Mouse (Mus musculus) kidney, adult 10 weeks (tissue): ENCODE measurements around the gene Cks1b. TPM values are rescaled to one million over a fixed set of nuclear protein-coding genes. Genes with fewer than 3 reads are reported as not detected.

Experiments
- polyA plus RNA-seq: library from polyadenylated mRNA; stranded (reverse); fragments of 350-450 nt; fragmentation: Illumina TruSeq; extraction: RNeasy Lipid Tissue Mini Kit (QIAGEN cat#74804); gene quantifications from one replicate; pipeline ENCODE4 v1.2.3, GENCODE M21; 2014; ENCODE audit warnings: low read depth, low replicate concordance

The Cks1b gene
- polyA plus RNA-seq: 1.6 TPM

GRCm38 (mm10) chr3:89418170-89418860, at the start of gene Cks1b, which contains the start of gene Shc1:
TSS of gene Cks1b (minus strand) at chr3:89418383.
TSS of gene Shc1 (plus strand) at chr3:89418443.

GRCm38 (mm10) chr3:89454401-89455177, 36.4 kb upstream of the Cks1b start, which contains the start of gene Pmvk:
TSS of gene Pmvk (plus strand) at chr3:89454541.

GRCm38 (mm10) chr3:89436176-89437113, 18.3 kb upstream of the Cks1b start, which contains the start of gene Pbxip1:
TSS of gene Pbxip1 (plus strand) at chr3:89436706.

GRCm38 (mm10) chr3:89430171-89431159, 12.3 kb upstream of the Cks1b start, which contains the start of gene Pygo2:
TSS of gene Pygo2 (plus strand) at chr3:89430214.

GRCm38 (mm10) chr3:89411490-89412393, 6.4 kb downstream of the Cks1b start, which contains the start of gene Flad1:
TSS of gene Flad1 (minus strand) at chr3:89411870.

GRCm38 (mm10) chr3:89402693-89403092, 15.5 kb downstream of the Cks1b start, which contains the start of gene Lenep:
TSS of gene Lenep (minus strand) at chr3:89402793.

GRCm38 (mm10) chr3:89394006-89394893, 23.9 kb downstream of the Cks1b start, which contains the start of gene Zbtb7b:
TSS of gene Zbtb7b (minus strand) at chr3:89394776.

Other genes with a start within 250 kb of the Cks1b start
- 7.7 TPM for gene Scamp3, start 240.9 kb downstream of the Cks1b start, polyA plus RNA-seq
- not detected for gene Fam189b, start 235.2 kb downstream of the Cks1b start, polyA plus RNA-seq
- gene Gba, start 215.5 kb downstream of the Cks1b start, polyA plus RNA-seq: 10.7 TPM
- gene Thbs3, start 203.2 kb downstream of the Cks1b start, polyA plus RNA-seq: 0.73 TPM
- gene Mtx1, start 191.3 kb downstream of the Cks1b start, polyA plus RNA-seq: 50.1 TPM
- 9.3 TPM for gene Muc1, start 189.3 kb downstream of the Cks1b start, polyA plus RNA-seq
- 27.7 TPM for gene Krtcap2, start 172.4 kb downstream of the Cks1b start, polyA plus RNA-seq
- not detected for gene Trim46, start 172.1 kb downstream of the Cks1b start, polyA plus RNA-seq
- not detected for gene Dpm3, start 159.0 kb downstream of the Cks1b start, polyA plus RNA-seq
- 10.2 TPM for gene Slc50a1, start 147.8 kb downstream of the Cks1b start, polyA plus RNA-seq
- gene Efna1, start 137.2 kb downstream of the Cks1b start, polyA plus RNA-seq: 8.2 TPM
- gene Efna3, start 95.4 kb downstream of the Cks1b start, polyA plus RNA-seq: not detected
- gene Efna4, start 80.4 kb downstream of the Cks1b start, polyA plus RNA-seq: not detected
- 4.4 TPM for gene Adam15, start 68.4 kb downstream of the Cks1b start, polyA plus RNA-seq
- not detected for gene Dcst2, start 56.4 kb downstream of the Cks1b start, polyA plus RNA-seq
- not detected for gene Dcst1, start 53.1 kb downstream of the Cks1b start, polyA plus RNA-seq
- 2.8 TPM for gene Zbtb7b, start 23.6 kb downstream of the Cks1b start, polyA plus RNA-seq
- gene Lenep, start 15.6 kb downstream of the Cks1b start, polyA plus RNA-seq: 1.6 TPM
- gene Flad1, start 6.5 kb downstream of the Cks1b start, polyA plus RNA-seq: 1.8 TPM
- gene Shc1, start 60 bp upstream of the Cks1b start, polyA plus RNA-seq: 16.6 TPM
- 5.3 TPM for gene Pygo2, start 11.8 kb upstream of the Cks1b start, polyA plus RNA-seq
- gene Pbxip1, start 18.3 kb upstream of the Cks1b start, polyA plus RNA-seq: 12.9 TPM
- not detected for gene Pmvk, start 36.2 kb upstream of the Cks1b start, polyA plus RNA-seq
- gene Kcnn3, start 101.8 kb upstream of the Cks1b start, polyA plus RNA-seq: 1.3 TPM